Mouse (Mus musculus) forebrain, postnatal 0 days (tissue): ENCODE data around the gene Adamts6. TPM values are rescaled to one million over a fixed set of nuclear protein-coding genes. Genes with fewer than 3 reads are reported as not detected.

Source experiments
- ATAC-seq: fragments of 200-750 bp; cut with Nextera tagmentation; 2 replicates; pipeline ENCODE4 v1.8.0; 2017; ENCODE audit warnings: mild to moderate bottlenecking, moderate library complexity
- DNase-seq: peaks from one replicate; pipeline ENCODE4 v3.0.0-alpha.2; 2015
- H3K27ac ChIP-seq: fragments of 300-500 bp; sonication (generic); 2 replicates; pipeline ENCODE4 v1.5.1; 2014; ENCODE audit warnings: low read depth, mild to moderate bottlenecking, antibody characterized with exemption, low read length, moderate library complexity, mixed read lengths
- H3K27me3 ChIP-seq: fragments of 300-500 bp; sonication (generic); 2 replicates; pipeline ENCODE4 v1.6.1; 2014; ENCODE audit warnings: mild to moderate bottlenecking, low read length, mixed read lengths; ENCODE audit not compliant: insufficient read depth
- H3K36me3 ChIP-seq: fragments of 300-500 bp; sonication (generic); 2 replicates; pipeline ENCODE4 v1.6.1; 2014; ENCODE audit warnings: mild to moderate bottlenecking, moderate library complexity; ENCODE audit not compliant: insufficient read depth
- H3K4me1 ChIP-seq: fragments of 300-500 bp; sonication (generic); 2 replicates; pipeline ENCODE4 v1.6.1; 2014; ENCODE audit warnings: antibody characterized with exemption; ENCODE audit not compliant: insufficient read depth
- H3K4me2 ChIP-seq: fragments of 300-500 bp; sonication (generic); 2 replicates; pipeline ENCODE4 v1.6.1; 2014; ENCODE audit warnings: low read depth, mild to moderate bottlenecking, moderate library complexity
- H3K4me3 ChIP-seq: fragments of 300-500 bp; sonication (generic); 2 replicates; pipeline ENCODE4 v1.5.1; 2014; ENCODE audit warnings: low read depth, low read length, mixed read lengths
- H3K9ac ChIP-seq: fragments of 300-500 bp; sonication (generic); 2 replicates; pipeline ENCODE4 v1.6.1; 2014; ENCODE audit warnings: mild to moderate bottlenecking
- H3K9me3 ChIP-seq: fragments of 300-500 bp; sonication (generic); 2 replicates; pipeline ENCODE4 v1.6.1; 2016; ENCODE audit warnings: low read length
- CTCF ChIP-seq: sonication (generic); IDR thresholded peaks from 2 replicates; pipeline ENCODE4 v1.5.1; 2016; ENCODE audit warnings: antibody characterized with exemption, control low read depth, low read depth
- WGBS: fragments of 180-500 bp; shearing (Covaris S2); extraction: QIAGEN DNeasy Blood & Tissue Kit; methylation state at CpG from one replicate; pipeline ENCODE4 v1.1.7; 2014; 5-methylcytosine and 5-hydroxymethylcytosine counted together
- polyA plus RNA-seq: library from polyadenylated mRNA; unstranded; fragments of >200 nt; fragmentation: Nextera tagmentation; extraction: Ambion mirVana; gene quantifications from 2 replicates; pipeline ENCODE4 v1.2.1, GENCODE M21; 2015
- total RNA-seq: library from RNA; depleted of rRNA; stranded (reverse); fragments of >200 nt; gene quantifications from 2 replicates; pipeline ENCODE4 v1.2.3, GENCODE M21; 2014

The Adamts6 gene
- total and polyA plus RNA-seq, 2 experiments from 2014 or later: 0.62 to 4.6 TPM

DNA sequence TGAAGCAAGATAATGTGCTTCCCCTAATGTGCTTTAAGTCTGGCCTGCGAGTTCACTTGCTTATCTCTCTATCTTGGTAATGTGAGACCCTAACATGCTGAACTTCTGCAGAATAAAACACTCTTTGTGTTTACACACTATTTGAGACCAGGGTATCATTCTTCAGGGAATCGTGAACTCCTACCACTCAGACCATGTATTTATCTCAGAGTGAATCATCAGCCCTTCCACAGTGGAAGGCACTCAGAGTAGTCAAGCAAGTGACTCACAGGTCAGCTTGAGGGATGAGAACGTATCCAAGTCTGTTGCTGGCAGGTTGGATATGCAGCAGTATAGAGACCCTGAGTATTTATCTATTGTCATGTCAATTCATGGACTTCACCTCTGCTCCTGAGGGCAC lies 232.8 kb downstream of the Adamts6 start:
- peaks cover 10% of the 10 kb centered on the region; the same call in 1 of the 2 replicates for H3K4me1 ChIP-seq
- H3K4me2 ChIP-seq: no peak overlapping the region
- no peak overlapping the region for H3K4me3 ChIP-seq
- no peaks in the 10 kb centered on the region for H3K36me3 ChIP-seq
- H3K27ac ChIP-seq: no peak overlapping the region
- H3K27me3 ChIP-seq: no peaks in the 10 kb centered on the region
- WGBS: 90% methylated on average over 3 of the region's 3 CpGs
- TF ChIP-seq CTCF: no peak
- ATAC-seq: no peak
- no peak overlapping the region for H3K9ac ChIP-seq
- no peaks in the 10 kb centered on the region for H3K9me3 ChIP-seq
- no peak for DNase-seq

DNA sequence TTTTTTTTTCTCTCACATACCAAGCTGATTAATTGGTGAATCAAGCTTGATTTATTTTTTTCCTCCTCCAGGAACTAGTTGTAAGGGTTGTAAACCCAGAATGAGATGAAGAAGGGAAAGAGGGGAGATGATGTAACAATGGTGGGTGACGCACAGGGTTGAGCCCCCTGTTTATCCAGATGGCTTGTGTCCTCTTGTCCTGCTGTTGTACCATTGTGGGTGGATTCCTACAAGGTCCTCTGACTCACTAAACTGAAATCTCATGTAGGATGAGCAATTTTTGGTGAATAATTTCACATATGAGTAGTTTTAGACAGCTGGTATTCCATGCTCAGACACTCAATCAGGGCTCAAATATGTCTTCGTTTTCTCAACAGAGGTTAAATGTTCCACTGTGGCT lies 233.9 kb downstream of the Adamts6 start:
- Histone ChIP-seq H3K27me3 (no peaks in the 10 kb centered on the region), H3K4me2 (no peak overlapping the region), H3K36me3 (no peaks in the 10 kb centered on the region), H3K4me3 (no peak overlapping the region), H3K9ac (no peak overlapping the region), H3K9me3 (no peaks in the 10 kb centered on the region), H3K4me1 (peaks cover 10% of the 10 kb centered on the region; the same call in 1 of the 2 replicates), H3K27ac (no peak overlapping the region)
- DNase-seq: no peak
- no peak for ATAC-seq
- TF ChIP-seq CTCF: no peak
- WGBS: 95% methylated on average over 2 of the region's 2 CpGs

DNA sequence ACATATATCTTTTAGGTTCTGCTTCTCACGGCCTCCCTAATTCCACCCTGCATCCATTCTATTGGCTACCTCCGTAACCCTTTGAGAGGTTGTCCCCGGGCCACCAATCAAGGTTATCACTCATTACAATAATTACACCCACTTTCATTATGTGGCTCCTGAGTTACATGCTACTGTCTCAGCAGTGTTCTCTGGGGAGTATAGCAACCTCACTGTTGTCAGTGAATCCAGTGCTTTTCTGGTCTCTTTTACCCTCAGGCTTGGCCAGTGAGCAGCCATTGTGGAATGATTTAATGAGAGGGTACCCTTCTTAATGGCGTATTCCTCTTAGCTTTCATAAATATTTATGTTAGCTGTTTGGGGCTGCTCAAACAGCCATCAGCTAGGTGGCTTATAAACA lies 238.0 kb downstream of the Adamts6 start:
- H3K4me2 ChIP-seq: no peak overlapping the region
- H3K4me1 ChIP-seq: no peaks in the 10 kb centered on the region
- no peaks in the 10 kb centered on the region for H3K36me3 ChIP-seq
- TF ChIP-seq CTCF: no peak
- WGBS: 75% methylated on average over 4 of the region's 4 CpGs
- H3K9me3 ChIP-seq: no peaks in the 10 kb centered on the region
- H3K27me3 ChIP-seq: no peaks in the 10 kb centered on the region
- no peak for ATAC-seq
- no peak overlapping the region for H3K27ac ChIP-seq
- H3K4me3 ChIP-seq: no peak overlapping the region
- H3K9ac ChIP-seq: no peak overlapping the region
- no peak for DNase-seq

DNA sequence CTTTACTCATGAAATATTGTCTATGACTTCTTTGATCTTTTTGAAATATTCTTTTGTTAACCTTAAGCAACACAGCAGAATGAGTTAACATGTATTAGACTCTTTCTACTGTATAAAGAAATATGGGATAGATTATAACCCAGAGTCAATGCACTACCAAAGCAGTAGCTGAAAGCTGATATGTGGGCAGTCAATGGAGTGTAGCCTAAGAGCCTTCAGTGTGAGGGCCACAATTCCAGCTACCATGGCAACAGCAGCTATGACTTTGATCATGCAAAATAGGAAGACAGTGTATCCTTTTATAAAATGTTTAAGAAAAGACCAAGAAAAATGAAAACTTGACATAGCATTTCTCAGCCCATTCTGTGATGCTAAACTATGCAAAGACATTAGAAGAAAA lies 241.6 kb downstream of the Adamts6 start:
- Histone ChIP-seq H3K27me3 (no peaks in the 10 kb centered on the region), H3K9me3 (no peaks in the 10 kb centered on the region), H3K4me1 (no peaks in the 10 kb centered on the region), H3K4me3 (no peak overlapping the region), H3K27ac (no peak overlapping the region), H3K9ac (no peak overlapping the region), H3K4me2 (no peak overlapping the region), H3K36me3 (no peaks in the 10 kb centered on the region)
- DNase-seq (no peak), ATAC-seq (no peak)
- no peak for TF ChIP-seq CTCF

DNA sequence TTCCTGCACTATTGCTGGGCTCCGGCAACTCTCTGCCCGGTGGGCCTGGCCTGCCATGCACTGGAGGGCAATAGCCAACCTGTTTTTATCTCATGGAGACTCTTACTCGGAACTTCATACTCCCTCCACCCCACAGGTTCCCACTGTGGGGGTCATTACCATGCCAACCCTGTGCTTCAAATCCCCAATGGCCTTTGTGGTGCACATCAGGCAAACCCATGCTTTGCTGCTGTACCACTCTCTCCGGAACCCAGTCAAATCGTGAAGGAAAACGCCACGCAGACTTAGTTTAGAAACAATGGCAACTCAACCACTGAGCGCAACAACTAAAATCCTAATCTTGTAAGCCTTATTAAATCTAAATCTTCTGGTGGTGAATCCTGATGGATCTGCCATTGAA lies 244.2 kb downstream of the Adamts6 start:
- H3K27me3 ChIP-seq: no peaks in the 10 kb centered on the region
- no peak overlapping the region for H3K9ac ChIP-seq
- H3K27ac ChIP-seq: no peak overlapping the region
- WGBS: 89% methylated on average over 8 of the region's 8 CpGs
- H3K4me3 ChIP-seq: no peak overlapping the region
- H3K9me3 ChIP-seq: no peaks in the 10 kb centered on the region
- ATAC-seq (no peak), DNase-seq (no peak)
- H3K4me1 ChIP-seq: no peaks in the 10 kb centered on the region
- H3K36me3 ChIP-seq: no peaks in the 10 kb centered on the region
- no peak overlapping the region for H3K4me2 ChIP-seq
- TF ChIP-seq CTCF: no peak

DNA sequence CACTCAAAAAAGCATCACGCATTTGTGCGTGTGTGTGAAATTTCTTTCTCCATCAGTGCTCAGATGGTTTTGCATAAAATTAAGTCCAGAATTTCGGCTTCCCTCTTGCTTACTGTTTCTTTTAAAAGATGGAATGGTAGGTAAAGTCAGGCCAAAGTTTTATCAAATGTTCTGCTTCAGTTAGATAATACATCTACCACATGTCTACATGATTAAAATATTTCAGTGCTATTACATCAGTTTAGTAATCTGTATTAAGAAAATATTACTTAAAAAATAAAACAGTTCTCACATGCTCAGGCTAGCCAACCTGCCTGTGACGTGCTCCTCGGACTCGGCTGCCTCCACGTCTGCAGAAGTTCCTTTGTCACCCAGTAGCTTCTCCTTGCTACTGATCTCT lies 245.1 kb downstream of the Adamts6 start:
- no peaks in the 10 kb centered on the region for H3K4me1 ChIP-seq
- H3K27ac ChIP-seq: no peak overlapping the region
- no peak for ATAC-seq
- no peak for TF ChIP-seq CTCF
- no peak overlapping the region for H3K4me3 ChIP-seq
- DNase-seq: no peak
- no peak overlapping the region for H3K9ac ChIP-seq
- WGBS: 88% methylated on average over 7 of the region's 7 CpGs
- H3K36me3 ChIP-seq: no peaks in the 10 kb centered on the region
- no peak overlapping the region for H3K4me2 ChIP-seq
- H3K9me3 ChIP-seq: no peaks in the 10 kb centered on the region
- H3K27me3 ChIP-seq: no peaks in the 10 kb centered on the region

DNA sequence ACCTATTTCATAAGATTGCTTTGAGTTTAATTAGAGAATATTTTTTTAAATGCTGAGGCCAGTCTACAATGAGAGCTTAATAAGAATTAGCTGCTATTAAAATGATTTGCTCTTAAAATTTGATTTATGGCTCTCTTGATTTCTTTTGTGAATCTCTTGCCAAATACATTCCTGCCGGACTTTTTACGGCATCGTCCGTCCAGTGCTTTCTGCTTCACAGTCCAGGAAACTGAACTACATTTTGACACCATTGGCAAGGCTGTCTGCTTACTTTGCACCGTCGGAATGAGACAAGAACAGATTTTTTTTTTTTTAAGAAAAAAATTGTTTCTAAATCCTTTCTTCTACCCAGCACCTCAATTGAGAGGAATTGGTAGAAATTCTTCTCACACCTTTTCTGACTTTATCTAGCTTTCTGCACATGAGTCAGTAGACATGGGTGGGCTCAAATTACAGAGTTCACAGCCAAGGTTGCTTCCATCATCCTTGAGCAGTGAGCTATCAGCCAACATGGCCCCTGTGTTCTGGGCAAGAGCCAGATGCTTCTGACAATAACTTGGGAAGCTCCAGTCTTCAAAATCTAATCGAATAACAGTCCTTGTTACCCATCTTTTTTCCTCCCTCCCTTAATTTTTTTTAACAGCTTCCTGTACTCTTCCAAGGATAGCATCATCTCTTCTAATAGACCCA lies 246.3 kb downstream of the Adamts6 start:
- DNase-seq: no peak
- H3K4me3 ChIP-seq: no peak overlapping the region
- no peak overlapping the region for H3K27ac ChIP-seq
- 92% methylated on average over 7 of the region's 7 CpGs for WGBS
- no peak for TF ChIP-seq CTCF
- no peaks in the 10 kb centered on the region for H3K4me1 ChIP-seq
- no peak for ATAC-seq
- no peaks in the 10 kb centered on the region for H3K36me3 ChIP-seq
- H3K9me3 ChIP-seq: no peaks in the 10 kb centered on the region
- no peaks in the 10 kb centered on the region for H3K27me3 ChIP-seq
- H3K9ac ChIP-seq: no peak overlapping the region
- H3K4me2 ChIP-seq: no peak overlapping the region
